Mouse (Mus musculus) bone marrow macrophage, adult 2 months (primary cell): ENCODE measurements around the gene Spag16. TPM values are rescaled to one million over a fixed set of nuclear protein-coding genes. Genes with fewer than 3 reads are reported as not detected.

Experiments
- H3K27ac ChIP-seq: 2 replicates; pipeline ENCODE4 v1.5.1; 2012; ENCODE audit warnings: low read depth, low read length; ENCODE audit not compliant: insufficient read depth
- H3K4me1 ChIP-seq: 2 replicates; pipeline ENCODE4 v1.6.1; 2012; ENCODE audit warnings: low read length; ENCODE audit not compliant: control insufficient read depth, insufficient read depth
- H3K4me3 ChIP-seq: 2 replicates; pipeline ENCODE4 v1.5.1; 2012; ENCODE audit warnings: mild to moderate bottlenecking, low read length, moderate library complexity; ENCODE audit not compliant: insufficient read depth
- CTCF ChIP-seq: IDR thresholded peaks from 2 replicates; pipeline ENCODE4 v1.5.1; 2012; ENCODE audit warnings: low read depth, mild to moderate bottlenecking, low read length, moderate library complexity
- POLR2A ChIP-seq: IDR thresholded peaks from 2 replicates; pipeline ENCODE4 v1.6.1; 2012; ENCODE audit warnings: mild to moderate bottlenecking, low read depth, low read length, borderline replicate concordance
- polyA plus RNA-seq: library from polyadenylated mRNA; stranded (reverse); fragments of >200 nt; gene quantifications from 2 replicates; pipeline ENCODE4 v1.2.4, GENCODE M21; 2012; ENCODE audit not compliant: missing spikeins, insufficient read depth, insufficient read length

Spag16 gene
- polyA plus RNA-seq, 1 experiment = not detected

- Histone ChIP-seq H3K4me3 (no peak overlapping the region), H3K27ac (no peak overlapping the region), H3K4me1 (no peaks in the 10 kb centered on the region)
- TF ChIP-seq CTCF (no peak), POLR2A (no peak)
These were observed 527.2 kb downstream of the Spag16 start for GRCm38 (mm10) chr1:70354014-70354413.

GRCm38 (mm10) chr1:70371721-70372120 lies 545.0 kb downstream of the Spag16 start:
- H3K27ac ChIP-seq = no peak overlapping the region
- no peak overlapping the region for H3K4me3 ChIP-seq
- H3K4me1 ChIP-seq = no peaks in the 10 kb centered on the region
- TF ChIP-seq CTCF = no peak
- TF ChIP-seq POLR2A = no peak

- TF ChIP-seq CTCF (no peak), POLR2A (no peak)
- Histone ChIP-seq H3K4me1 (no peaks in the 10 kb centered on the region), H3K27ac (no peak overlapping the region), H3K4me3 (no peak overlapping the region)
These were observed 553.3 kb downstream of the Spag16 start for GRCm38 (mm10) chr1:70380096-70380495.

- H3K4me1 ChIP-seq = no peaks in the 10 kb centered on the region
- H3K4me3 ChIP-seq = no peak overlapping the region
- H3K27ac ChIP-seq = no peak overlapping the region
- TF ChIP-seq CTCF (no peak), POLR2A (no peak)
These were observed 615.7 kb downstream of the Spag16 start for GRCm38 (mm10) chr1:70442209-70443080.

- no peaks in the 10 kb centered on the region for H3K4me1 ChIP-seq
- TF ChIP-seq CTCF (no peak), POLR2A (no peak)
- no peak overlapping the region for H3K27ac ChIP-seq
- H3K4me3 ChIP-seq = no peak overlapping the region
These were observed 653.1 kb downstream of the Spag16 start for GRCm38 (mm10) chr1:70479864-70480263.

- H3K4me1 ChIP-seq = no peaks in the 10 kb centered on the region
These were observed 692.1 kb downstream of the Spag16 start for GRCm38 (mm10) chr1:70518918-70519317.

GRCm38 (mm10) chr1:70527134-70527533 lies 700.4 kb downstream of the Spag16 start:
- no peak overlapping the region for H3K27ac ChIP-seq
- no peaks in the 10 kb centered on the region for H3K4me1 ChIP-seq
- TF ChIP-seq POLR2A (no peak), CTCF (no peak)

More at GRCm38 (mm10) chr1:70518918-70519317, 692.1 kb downstream of the Spag16 start:
- Histone ChIP-seq H3K27ac (no peak overlapping the region), H3K4me3 (no peak overlapping the region)
- no peak for TF ChIP-seq CTCF
- TF ChIP-seq POLR2A = no peak

GRCm38 (mm10) chr1:70529771-70530170 lies 703.0 kb downstream of the Spag16 start:
- H3K4me3 ChIP-seq = no peak overlapping the region
- no peak for TF ChIP-seq CTCF
- TF ChIP-seq POLR2A = no peak
- no peaks in the 10 kb centered on the region for H3K4me1 ChIP-seq
- H3K27ac ChIP-seq = no peak overlapping the region

More at GRCm38 (mm10) chr1:70527134-70527533, 700.4 kb downstream of the Spag16 start:
- no peak overlapping the region for H3K4me3 ChIP-seq

- H3K4me1 ChIP-seq = no peaks in the 10 kb centered on the region
- TF ChIP-seq CTCF = no peak
- no peak for TF ChIP-seq POLR2A
- H3K4me3 ChIP-seq = no peak overlapping the region
- no peak overlapping the region for H3K27ac ChIP-seq
These were observed 725.1 kb downstream of the Spag16 start for GRCm38 (mm10) chr1:70551839-70552238.

GRCm38 (mm10) chr1:70621805-70622204 lies 795.0 kb downstream of the Spag16 start:
- Histone ChIP-seq H3K4me3 (no peak overlapping the region), H3K27ac (no peak overlapping the region), H3K4me1 (no peaks in the 10 kb centered on the region)
- TF ChIP-seq POLR2A (no peak), CTCF (no peak)
